ENCODE assay signal across 8 mouse cellular contexts in the genomic region with DNA sequence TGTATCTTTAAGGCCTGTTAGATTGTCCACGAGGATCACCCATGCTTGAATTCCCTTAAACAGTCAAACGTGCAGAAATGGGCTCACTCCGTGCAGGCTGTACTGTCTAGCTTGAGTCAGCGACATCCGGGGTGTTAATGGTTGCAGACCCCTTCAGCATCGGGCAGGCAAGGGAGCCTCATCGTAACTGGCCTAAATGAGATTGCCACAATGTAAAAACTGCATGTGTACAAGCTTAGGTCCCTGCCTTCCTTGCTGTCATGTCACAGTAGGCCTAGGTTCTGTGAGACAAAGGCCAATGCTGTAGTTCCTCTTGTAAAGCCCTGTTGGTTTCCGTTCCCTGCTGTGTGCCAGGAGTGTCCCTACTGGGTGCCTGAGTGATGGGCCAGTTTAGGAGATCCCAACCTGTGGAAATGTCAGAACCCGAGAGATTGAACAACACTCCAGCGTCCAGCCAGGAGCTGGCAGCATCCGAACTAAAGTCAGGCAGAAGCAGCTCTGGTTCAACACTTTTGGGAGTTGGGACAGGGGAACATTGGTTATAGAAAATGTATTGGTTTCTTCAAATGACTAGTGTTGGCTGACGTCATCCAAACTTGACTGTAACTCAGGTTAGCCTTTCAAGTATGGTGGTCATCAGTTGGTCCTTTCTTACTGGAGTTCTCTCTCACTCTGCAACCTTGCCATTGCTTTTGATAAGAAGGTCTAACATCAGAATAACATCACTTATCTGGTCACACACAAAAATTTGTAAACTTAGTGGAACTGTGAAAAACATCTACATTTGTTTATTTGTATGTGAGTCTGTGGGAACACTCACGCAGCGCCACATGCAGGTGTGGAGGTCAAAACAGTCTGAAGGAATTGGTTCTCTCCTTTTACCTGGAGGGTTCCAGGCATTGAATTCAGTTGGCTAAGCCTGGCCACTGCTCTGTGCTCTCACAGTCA. TPM values are rescaled to one million over a fixed set of nuclear protein-coding genes. Genes with fewer than 3 reads are reported as not detected.
DNase-seq lines count a peak whose midpoint lies in the region; ATAC-seq and TF ChIP-seq lines count a peak whose summit lies in the region.

No protein-coding gene starts in this region.

- H3ac ChIP-seq in C2C12 (ENCODE audit: control insufficient read depth, insufficient read length, low read depth), result peak overlapping the region; percentile 94

- WGBS in embryonic facial prominence, embryonic 11.5 days, result 27% methylated on average over 14 of the region's 14 CpGs
- 26% methylated on average over 14 of the region's 14 CpGs for WGBS in hindbrain, embryonic 11.5 days
- WGBS in liver, postnatal 0 days (ENCODE audit: insufficient replicate concordance), result 22% methylated on average over 14 of the region's 14 CpGs
- 24% methylated on average over 14 of the region's 14 CpGs for WGBS in neural tube, embryonic 13.5 days

- ATAC-seq in embryonic facial prominence, embryonic 11.5 days (replicated peaks; ENCODE audit: insufficient number of reproducible peaks, low FRiP score, low TSS enrichment, low read depth), result peak; percentile 17; the same call in 1 of the 2 replicates
- ATAC-seq in hindbrain, embryonic 11.5 days (ENCODE audit: low FRiP score), result peak; percentile 36; the same call in 1 of the 2 replicates
- ATAC-seq in liver, postnatal 0 days, result peak; percentile 6
- peak; percentile 37 for ATAC-seq in neural tube, embryonic 13.5 days (ENCODE audit: low read depth)

- peaks cover 58% of the 10 kb centered on the region for H3K79me2 ChIP-seq in C2C12 (ENCODE audit: control insufficient read depth, insufficient read depth)

- H3K79me3 ChIP-seq in C2C12 (ENCODE audit: low read depth), result peaks cover 51% of the 10 kb centered on the region

- peak overlapping the region; percentile 74 for H3K4me2 ChIP-seq in embryonic facial prominence, embryonic 11.5 days (ENCODE audit: low read depth, low read length)
- H3K4me2 ChIP-seq in hindbrain, embryonic 11.5 days (replicated peaks; ENCODE audit: low read depth, low read length), result peak overlapping the region; percentile 81
- H3K4me2 ChIP-seq in liver, postnatal 0 days (ENCODE audit: low read depth, low read length), result peak overlapping the region; percentile 70
- H3K4me2 ChIP-seq in neural tube, embryonic 13.5 days, result peak overlapping the region; percentile 81

- H3K36me3 ChIP-seq in C2C12 (ENCODE audit: control insufficient read depth, insufficient read depth), result peaks cover 33% of the 10 kb centered on the region
- H3K36me3 ChIP-seq in embryonic facial prominence, embryonic 11.5 days (replicated peaks; ENCODE audit: control insufficient read depth, insufficient read depth, low read depth, low read length), result no peaks in the 10 kb centered on the region
- no peaks in the 10 kb centered on the region; the same call in 1 of the 2 replicates for H3K36me3 ChIP-seq in hindbrain, embryonic 11.5 days (ENCODE audit: control insufficient read depth, insufficient read depth, low read length)
- 0 out of 2 replicates have a peak, but pooled peaks cover 2% of the 10 kb centered on the region for H3K36me3 ChIP-seq in liver, postnatal 0 days (replicated peaks; ENCODE audit: insufficient read depth, low read length)
- H3K36me3 ChIP-seq in neural tube, embryonic 13.5 days, result 0 out of 2 replicates have a peak, but pooled peaks cover 6% of the 10 kb centered on the region

- no peaks in the 10 kb centered on the region for H3K4me1 ChIP-seq in embryonic facial prominence, embryonic 11.5 days (ENCODE audit: control insufficient read depth, insufficient read depth, low read length)
- peaks cover 3% of the 10 kb centered on the region; the same call in 1 of the 2 replicates for H3K4me1 ChIP-seq in hindbrain, embryonic 11.5 days (replicated peaks; ENCODE audit: control insufficient read depth, insufficient read depth, low read length)
- peaks cover 26% of the 10 kb centered on the region for H3K4me1 ChIP-seq in liver, postnatal 0 days (ENCODE audit: insufficient read depth)
- peaks cover 28% of the 10 kb centered on the region for H3K4me1 ChIP-seq in neural tube, embryonic 13.5 days (replicated peaks)

- H3K27me3 ChIP-seq in C2C12 (ENCODE audit: control insufficient read depth, insufficient read depth, insufficient read length), result no peaks in the 10 kb centered on the region
- H3K27me3 ChIP-seq in embryonic facial prominence, embryonic 11.5 days (ENCODE audit: control insufficient read depth, insufficient read depth, low read length), result no peaks in the 10 kb centered on the region
- no peaks in the 10 kb centered on the region for H3K27me3 ChIP-seq in hindbrain, embryonic 11.5 days (ENCODE audit: control insufficient read depth, insufficient read depth, low read length)
- H3K27me3 ChIP-seq in liver, postnatal 0 days (ENCODE audit: insufficient read depth, low read length), result no peaks in the 10 kb centered on the region
- no peaks in the 10 kb centered on the region for H3K27me3 ChIP-seq in neural tube, embryonic 13.5 days

- peak overlapping the region; percentile 98 for H3K27ac ChIP-seq in embryonic facial prominence, embryonic 11.5 days (replicated peaks; ENCODE audit: low read depth, low read length)
- peak overlapping the region; percentile 90 for H3K27ac ChIP-seq in hindbrain, embryonic 11.5 days (ENCODE audit: low read depth, low read length)
- peak overlapping the region; percentile 98 for H3K27ac ChIP-seq in liver, postnatal 0 days (ENCODE audit: low read depth)
- peak overlapping the region; percentile 100 for H3K27ac ChIP-seq in neural tube, embryonic 13.5 days (replicated peaks)

- no peak for TF ChIP-seq CTCF in C2C12 (IDR thresholded peaks at IDR 0.05; ENCODE audit: control insufficient read depth, insufficient read depth, insufficient read length)
- TF ChIP-seq CTCF in liver, postnatal 0 days (IDR thresholded peaks at IDR 0.05; ENCODE audit: low read depth), result no peak

- H3K9me3 ChIP-seq in embryonic facial prominence, embryonic 11.5 days (replicated peaks; ENCODE audit: control insufficient read depth, low read length), result no peaks in the 10 kb centered on the region
- no peaks in the 10 kb centered on the region for H3K9me3 ChIP-seq in hindbrain, embryonic 11.5 days (ENCODE audit: control insufficient read depth, low read length)
- H3K9me3 ChIP-seq in liver, postnatal 0 days (ENCODE audit: low read length), result no peaks in the 10 kb centered on the region
- H3K9me3 ChIP-seq in neural tube, embryonic 13.5 days, result no peaks in the 10 kb centered on the region

- TF ChIP-seq EP300 in liver, postnatal 0 days (IDR thresholded peaks at IDR 0.05; ENCODE audit: low read depth), result no peak

- peak; percentile 78 for DNase-seq in cerebellum, adult 9-11 months
- DNase-seq in cerebellum, postnatal 36 days, result no peak
- peak; percentile 27 for DNase-seq in embryonic facial prominence, embryonic 11.5 days (ENCODE audit: low spot score)
- no peak for DNase-seq in hindbrain, embryonic 11.5 days (ENCODE audit: low spot score)
- DNase-seq in liver, postnatal 0 days, result peak; percentile 53
- no peak for DNase-seq in left cerebral cortex, adult 9 months (ENCODE audit: low spot score in 2 of 2)

- peak overlapping the region; percentile 92 for H3K9ac ChIP-seq in embryonic facial prominence, embryonic 11.5 days (replicated peaks; ENCODE audit: low read length)
- H3K9ac ChIP-seq in hindbrain, embryonic 11.5 days (ENCODE audit: low read depth, low read length), result peak overlapping the region; percentile 87
- peak overlapping the region; percentile 93 for H3K9ac ChIP-seq in liver, postnatal 0 days (replicated peaks)
- H3K9ac ChIP-seq in neural tube, embryonic 13.5 days, result peak overlapping the region; percentile 93

- peak overlapping the region; percentile 71 for H3K4me3 ChIP-seq in C2C12 (ENCODE audit: insufficient read depth, poor library complexity, severe bottlenecking)
- H3K4me3 ChIP-seq in embryonic facial prominence, embryonic 11.5 days (ENCODE audit: low read depth, low read length), result peak overlapping the region; percentile 68
- peak overlapping the region; percentile 54 for H3K4me3 ChIP-seq in hindbrain, embryonic 11.5 days (ENCODE audit: low read depth, low read length)
- H3K4me3 ChIP-seq in liver, postnatal 0 days (ENCODE audit: low read depth, low read length), result peak overlapping the region; percentile 75
- peak overlapping the region; percentile 70 for H3K4me3 ChIP-seq in neural tube, embryonic 13.5 days

RNA-seq across cellular contexts. Expression of a gene that starts 1.1 kb away (rescaled TPM):
- polyA plus RNA-seq in C2C12 (2012; fragmentation: generic; extraction: Trizol), result 14.5 TPM
- polyA plus RNA-seq in embryonic facial prominence, embryonic 11.5 days (2014; fragmentation: Nextera tagmentation; extraction: Ambion mirVana), result 21.2 and 21.7 TPM in 2 replicates
- 25.8 and 26.9 TPM in 2 replicates for polyA plus RNA-seq in hindbrain, embryonic 11.5 days (2014; fragmentation: Nextera tagmentation; extraction: Ambion mirVana)
- polyA plus RNA-seq in liver, postnatal 0 days (2015; fragmentation: Nextera tagmentation; extraction: Ambion mirVana), result 3.9 and 5.1 TPM in 2 replicates
- 32.4 and 33.1 TPM in 2 replicates for polyA plus RNA-seq in neural tube, embryonic 13.5 days (2015; fragmentation: Nextera tagmentation; extraction: Ambion mirVana)

RNA-seq across cellular contexts. Expression of a gene that starts 3.4 kb away (rescaled TPM):
- 633 TPM for polyA plus RNA-seq in C2C12 (2012; fragmentation: generic; extraction: Trizol)
- 2,457 and 2,634 TPM in 2 replicates for polyA plus RNA-seq in embryonic facial prominence, embryonic 11.5 days (2014; fragmentation: Nextera tagmentation; extraction: Ambion mirVana)
- 2,172 and 2,203 TPM in 2 replicates for polyA plus RNA-seq in hindbrain, embryonic 11.5 days (2014; fragmentation: Nextera tagmentation; extraction: Ambion mirVana)
- 647 and 656 TPM in 2 replicates for polyA plus RNA-seq in liver, postnatal 0 days (2015; fragmentation: Nextera tagmentation; extraction: Ambion mirVana)
- polyA plus RNA-seq in neural tube, embryonic 13.5 days (2015; fragmentation: Nextera tagmentation; extraction: Ambion mirVana), result 2,165 and 2,421 TPM in 2 replicates

RNA-seq across cellular contexts. Expression of a gene that starts 18.7 kb away (rescaled TPM):
- polyA plus RNA-seq in C2C12 (2012; fragmentation: generic; extraction: Trizol), result 150 TPM
- polyA plus RNA-seq in embryonic facial prominence, embryonic 11.5 days (2014; fragmentation: Nextera tagmentation; extraction: Ambion mirVana), result 113 and 125 TPM in 2 replicates
- polyA plus RNA-seq in hindbrain, embryonic 11.5 days (2014; fragmentation: Nextera tagmentation; extraction: Ambion mirVana), result 89.0 and 96.3 TPM in 2 replicates
- polyA plus RNA-seq in liver, postnatal 0 days (2015; fragmentation: Nextera tagmentation; extraction: Ambion mirVana), result 317 and 319 TPM in 2 replicates
- 73.9 and 74.4 TPM in 2 replicates for polyA plus RNA-seq in neural tube, embryonic 13.5 days (2015; fragmentation: Nextera tagmentation; extraction: Ambion mirVana)

RNA-seq across cellular contexts. Expression of a gene that starts 46.6 kb away (rescaled TPM):
- 0.43 TPM for polyA plus RNA-seq in C2C12 (2012; fragmentation: generic; extraction: Trizol)
- 0.71 and 1.2 TPM in 2 replicates for polyA plus RNA-seq in embryonic facial prominence, embryonic 11.5 days (2014; fragmentation: Nextera tagmentation; extraction: Ambion mirVana)
- 1.1 and 1.3 TPM in 2 replicates for polyA plus RNA-seq in hindbrain, embryonic 11.5 days (2014; fragmentation: Nextera tagmentation; extraction: Ambion mirVana)
- 6.1 and 6.9 TPM in 2 replicates for polyA plus RNA-seq in liver, postnatal 0 days (2015; fragmentation: Nextera tagmentation; extraction: Ambion mirVana)
- 0.70 and 1.3 TPM in 2 replicates for polyA plus RNA-seq in neural tube, embryonic 13.5 days (2015; fragmentation: Nextera tagmentation; extraction: Ambion mirVana)

RNA-seq across cellular contexts. Expression of a gene that starts 55.6 kb away (rescaled TPM):
- 87.6 TPM for polyA plus RNA-seq in C2C12 (2012; fragmentation: generic; extraction: Trizol)
- 47.0 and 49.6 TPM in 2 replicates for polyA plus RNA-seq in embryonic facial prominence, embryonic 11.5 days (2014; fragmentation: Nextera tagmentation; extraction: Ambion mirVana)
- polyA plus RNA-seq in hindbrain, embryonic 11.5 days (2014; fragmentation: Nextera tagmentation; extraction: Ambion mirVana), result 85.4 and 88.6 TPM in 2 replicates
- polyA plus RNA-seq in liver, postnatal 0 days (2015; fragmentation: Nextera tagmentation; extraction: Ambion mirVana), result 63.3 and 65.0 TPM in 2 replicates
- 136 and 153 TPM in 2 replicates for polyA plus RNA-seq in neural tube, embryonic 13.5 days (2015; fragmentation: Nextera tagmentation; extraction: Ambion mirVana)

Comparison
In these comparisons a context has a peak if more than half of its experiments do, and no peak if none do; other contexts are left out.
1. DNase-seq: peak in cerebellum, adult 9-11 months (single experiment), embryonic facial prominence, embryonic 11.5 days (single experiment) and liver, postnatal 0 days (single experiment); none in cerebellum, postnatal 36 days (0 of 2), hindbrain, embryonic 11.5 days (single experiment) and left cerebral cortex, adult 9 months (0 of 2).
2. Peak in every context shown above with its lines, with median percentiles within 50 percentile points of each other: H3K4me3 ChIP-seq, ATAC-seq, H3K27ac ChIP-seq, H3K4me2 ChIP-seq and H3K9ac ChIP-seq.